Mouse (Mus musculus): ENCODE results near the gene Dus2.
A peak's percentile ranks its signal among the peaks of the same experiment; 100 is the strongest.
"Not testable (repeated sequence)": the region's sequence is repeated elsewhere in the genome, so short reads cannot be mapped to it uniquely, and the experiment has no call there.

Dus2 gene

DNA sequence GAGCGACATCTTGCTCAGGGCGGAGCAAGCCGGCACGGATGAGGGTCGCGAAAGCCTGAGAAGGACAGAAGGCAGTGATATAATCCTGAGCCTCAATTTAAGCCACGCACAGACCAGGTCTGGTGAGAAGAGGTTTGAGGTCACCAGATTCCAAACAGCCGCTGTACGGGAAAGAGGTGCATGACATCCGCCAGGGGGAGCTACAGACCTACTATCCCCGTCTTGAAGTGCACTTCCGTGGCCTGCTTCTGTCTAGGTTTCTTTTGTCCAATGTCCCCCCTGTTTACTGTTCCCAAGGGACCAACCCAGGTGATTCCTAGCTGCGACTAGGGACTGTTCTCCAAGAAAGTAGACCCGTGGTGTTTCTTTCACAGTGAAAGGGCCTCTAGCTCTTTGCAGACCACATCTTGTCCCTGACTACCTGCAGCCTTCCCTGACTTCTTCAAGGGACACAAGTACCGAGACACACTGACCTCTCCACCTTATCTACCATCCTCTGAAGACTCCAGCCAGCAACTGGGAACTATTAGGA, at the start of gene Dus2:
Gene Dus2, plus strand, starts transcription at position 482 of the 532 bp plus-strand sequence.
- DNase-seq (ENCODE audit: low read depth, low spot score) = peak; percentile 65

DNA sequence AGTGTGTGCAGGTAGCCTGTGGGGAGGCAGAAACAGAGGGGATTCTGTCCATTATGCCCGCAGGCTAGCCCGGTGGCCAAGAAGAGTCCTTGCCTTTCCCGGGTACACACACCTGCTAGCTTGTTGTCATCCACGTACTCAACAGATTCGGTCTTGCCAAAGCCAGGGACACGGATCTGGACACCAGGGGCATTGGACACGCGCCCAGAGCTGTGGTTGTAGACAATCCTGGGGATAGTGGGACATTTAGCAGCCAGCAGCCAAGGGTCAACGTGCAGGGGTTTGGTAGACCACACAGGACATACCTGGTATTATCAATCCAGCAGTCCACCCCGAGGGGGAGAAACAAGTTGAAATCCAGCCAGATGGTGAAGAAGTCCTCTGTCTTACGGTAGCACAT, 49.1 kb upstream of the Dus2 start:
- no peak for DNase-seq (ENCODE audit: low read depth, low spot score)

DNA sequence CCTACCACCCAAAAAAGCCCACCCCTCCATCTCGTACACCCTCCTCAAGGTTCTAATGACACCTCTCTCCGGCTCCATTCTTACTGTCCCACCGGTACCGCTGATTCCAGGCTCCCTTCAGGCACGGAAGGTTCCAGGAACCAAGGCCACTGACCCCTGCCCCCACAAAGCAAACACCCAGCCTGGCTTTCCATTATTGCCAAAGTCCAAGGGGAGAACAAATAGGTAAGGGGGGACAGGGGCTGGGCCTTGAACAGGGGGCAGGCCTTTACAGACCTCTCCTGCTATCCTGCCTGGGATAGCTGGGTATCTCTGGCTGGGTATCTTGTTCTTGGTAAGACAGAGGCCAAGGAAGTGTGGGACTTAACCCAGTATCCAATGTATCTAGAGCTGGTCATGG, 48.6 kb upstream of the Dus2 start:
- no peak for DNase-seq (ENCODE audit: low read depth, low spot score)

DNA sequence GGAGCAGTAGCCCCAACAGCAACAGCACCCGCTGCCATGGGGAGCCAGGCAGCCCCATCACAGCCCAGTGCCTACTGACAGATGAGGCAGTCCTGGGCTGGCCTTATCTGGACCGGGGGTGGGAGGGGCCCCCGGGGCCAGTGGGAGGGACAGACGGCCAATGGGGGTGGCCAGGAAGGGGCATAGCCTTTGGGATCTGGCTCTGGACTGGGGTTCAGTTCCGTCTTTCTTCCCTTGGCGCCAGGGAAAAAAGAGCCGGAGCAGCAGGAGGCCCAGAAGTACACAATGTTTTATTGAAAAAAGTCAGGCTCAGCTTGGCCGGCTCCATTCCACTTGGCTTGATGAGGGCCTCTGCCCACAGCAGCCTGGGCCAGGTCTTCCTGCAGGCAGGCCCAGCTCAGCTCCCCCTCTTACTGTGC, 47.8 kb upstream of the Dus2 start, which contains the start of gene Lcat:
Gene Lcat, minus strand, starts transcription at position 62 of the 419 bp plus-strand sequence.
- DNase-seq (ENCODE audit: low read depth, low spot score) = no peak

DNA sequence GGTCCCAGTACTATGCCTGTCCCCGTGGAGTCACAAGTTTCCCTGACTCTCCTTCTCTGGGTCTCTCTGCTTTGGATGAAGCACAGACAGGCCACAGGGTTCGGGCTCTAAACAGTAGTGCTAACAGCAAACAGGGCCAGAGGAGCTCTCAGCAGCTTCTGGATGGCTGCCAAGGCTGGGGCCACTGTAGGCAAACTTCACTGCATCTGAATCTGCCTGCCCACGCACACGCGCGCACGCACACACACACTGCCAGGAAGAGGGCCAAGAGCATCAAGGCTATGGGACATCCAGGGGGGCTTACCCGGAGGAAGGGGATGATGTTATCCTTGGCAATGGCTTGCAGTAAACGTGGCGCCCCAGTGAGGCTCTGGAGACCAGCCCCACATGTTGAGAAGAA, 41.8 kb upstream of the Dus2 start:
- no peak for DNase-seq (ENCODE audit: low read depth, low spot score)

DNA sequence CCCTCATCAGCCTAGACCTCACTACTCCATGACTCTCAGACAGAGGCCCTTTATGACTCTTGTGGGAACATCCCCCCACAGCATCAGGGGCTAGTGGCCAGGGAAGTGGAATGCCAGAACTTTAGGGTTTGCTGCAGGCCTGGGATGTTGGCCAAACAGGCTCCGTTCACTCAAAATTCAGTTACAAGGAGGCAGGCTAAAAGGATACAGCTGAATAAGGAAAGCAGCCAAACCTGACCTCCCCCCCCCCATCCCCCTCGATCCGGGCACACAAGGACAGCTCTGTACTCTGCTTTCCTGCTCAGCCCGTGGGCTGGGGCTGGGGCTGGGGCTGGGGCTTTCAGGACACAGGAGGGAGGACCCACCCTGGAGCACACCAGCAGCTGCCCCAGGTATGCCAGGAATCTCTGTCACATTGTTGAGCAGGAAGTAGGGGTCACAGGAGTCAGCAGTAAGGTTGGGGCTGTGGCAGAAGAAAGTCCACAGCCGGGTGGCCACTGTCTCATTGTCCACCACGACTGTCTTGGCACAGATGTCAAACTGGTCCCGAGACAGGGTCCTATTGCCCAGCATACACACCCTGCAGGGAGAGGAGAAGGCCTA, 40.0 kb upstream of the Dus2 start:
- no peak for DNase-seq (ENCODE audit: low read depth, low spot score)

DNA sequence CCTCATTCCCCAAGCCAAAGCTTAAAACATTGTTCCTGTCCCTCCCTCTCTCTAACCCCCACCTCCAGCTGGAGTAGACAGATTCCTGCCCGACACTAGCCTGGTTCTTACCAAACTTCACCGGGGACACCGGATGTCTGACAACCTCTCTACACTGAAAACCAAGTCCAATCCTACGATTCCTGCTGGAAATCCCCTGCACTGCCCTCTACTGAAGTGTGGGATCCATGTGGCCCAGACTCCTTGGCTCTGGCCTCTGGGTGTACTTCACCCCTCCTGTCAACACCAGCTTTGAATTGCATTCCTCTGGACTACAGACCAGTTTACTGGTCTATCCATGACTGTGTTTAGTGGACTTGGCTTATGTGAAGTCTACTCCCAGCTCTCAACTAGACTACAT, 34.6 kb upstream of the Dus2 start:
- no peak for DNase-seq (ENCODE audit: low read depth, low spot score)

DNA sequence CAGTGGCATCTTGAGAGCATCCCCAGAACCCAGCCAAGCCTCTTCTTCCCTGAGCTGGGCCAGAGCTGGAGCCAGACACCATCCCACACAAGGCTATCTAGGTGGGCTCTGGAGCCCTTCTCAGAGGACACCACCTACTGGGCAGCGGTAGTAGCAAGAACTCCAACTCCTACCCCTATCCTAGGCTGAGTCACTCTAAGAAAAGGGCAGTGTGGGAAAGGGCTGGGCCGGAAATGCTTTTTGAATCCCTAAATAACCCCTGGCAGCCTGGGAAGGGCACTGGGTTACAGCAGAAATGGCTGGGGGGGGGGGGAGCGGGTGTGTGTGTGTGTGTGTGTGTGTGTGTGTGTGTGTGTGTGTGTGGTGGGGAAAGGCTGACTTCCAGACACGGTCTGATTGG, 33.3 kb upstream of the Dus2 start:
- no peak for DNase-seq (ENCODE audit: low read depth, low spot score)

DNA sequence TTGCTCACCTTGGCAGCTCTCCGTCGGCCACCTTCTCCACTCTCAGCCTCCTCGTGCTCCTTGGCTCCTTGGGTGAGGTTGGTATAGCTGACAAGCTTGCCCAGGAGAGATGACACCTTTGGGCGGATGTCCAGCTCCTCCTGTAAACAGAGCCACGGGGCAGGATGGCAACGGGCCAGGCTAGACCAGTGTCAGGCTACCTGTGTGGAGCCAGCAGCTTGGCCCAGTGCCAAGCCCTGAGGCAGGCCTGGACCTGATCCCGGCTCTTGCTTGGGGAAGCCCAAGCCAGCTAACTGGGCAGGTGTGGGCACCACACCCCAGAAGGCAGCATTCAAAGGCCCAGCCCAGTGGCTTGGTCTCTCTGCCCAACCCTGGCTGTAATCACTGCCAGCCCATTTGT, 31.8 kb upstream of the Dus2 start:
- DNase-seq (ENCODE audit: low read depth, low spot score) = no peak

DNA sequence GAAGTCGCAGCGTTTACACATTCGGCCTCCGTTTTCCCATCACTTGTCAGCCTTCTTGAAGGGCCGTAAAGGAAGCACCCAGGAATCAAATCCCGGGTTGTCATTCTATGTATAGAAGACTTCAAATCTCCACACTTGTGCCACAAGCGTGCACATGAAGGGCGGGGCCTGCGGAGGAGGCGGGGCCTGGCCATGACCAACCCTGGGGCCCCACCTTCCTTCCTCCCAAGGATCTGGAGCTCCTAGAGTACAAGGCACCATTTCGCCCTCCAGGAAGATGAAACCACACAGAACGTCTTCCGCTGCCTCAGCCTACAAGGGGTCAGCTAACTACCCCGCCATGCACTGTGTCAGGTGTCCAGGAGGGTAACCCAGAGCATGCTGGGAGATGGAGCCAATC, 30.0 kb upstream of the Dus2 start:
- no peak for DNase-seq (ENCODE audit: low read depth, low spot score)

DNA sequence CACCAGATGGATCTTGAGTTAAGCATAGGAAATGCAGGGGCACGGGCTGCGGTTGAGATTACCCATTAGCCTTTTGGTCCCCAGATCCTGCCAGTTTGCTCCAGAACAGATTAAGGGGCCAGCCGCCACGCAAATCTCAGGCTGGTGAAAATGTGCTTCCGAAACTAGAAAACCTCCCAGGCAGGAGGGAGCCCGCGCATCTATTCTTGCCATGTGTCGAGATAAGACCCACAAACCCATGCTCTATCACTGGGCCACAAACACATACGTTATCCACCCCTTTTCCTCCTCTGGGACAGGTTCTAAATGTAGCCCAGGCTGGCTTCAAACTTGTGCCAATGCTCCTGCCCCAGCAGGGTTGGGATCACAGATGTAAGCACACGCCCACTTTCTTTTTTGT, 29.6 kb upstream of the Dus2 start:
- DNase-seq (ENCODE audit: low read depth, low spot score) = no peak

DNA sequence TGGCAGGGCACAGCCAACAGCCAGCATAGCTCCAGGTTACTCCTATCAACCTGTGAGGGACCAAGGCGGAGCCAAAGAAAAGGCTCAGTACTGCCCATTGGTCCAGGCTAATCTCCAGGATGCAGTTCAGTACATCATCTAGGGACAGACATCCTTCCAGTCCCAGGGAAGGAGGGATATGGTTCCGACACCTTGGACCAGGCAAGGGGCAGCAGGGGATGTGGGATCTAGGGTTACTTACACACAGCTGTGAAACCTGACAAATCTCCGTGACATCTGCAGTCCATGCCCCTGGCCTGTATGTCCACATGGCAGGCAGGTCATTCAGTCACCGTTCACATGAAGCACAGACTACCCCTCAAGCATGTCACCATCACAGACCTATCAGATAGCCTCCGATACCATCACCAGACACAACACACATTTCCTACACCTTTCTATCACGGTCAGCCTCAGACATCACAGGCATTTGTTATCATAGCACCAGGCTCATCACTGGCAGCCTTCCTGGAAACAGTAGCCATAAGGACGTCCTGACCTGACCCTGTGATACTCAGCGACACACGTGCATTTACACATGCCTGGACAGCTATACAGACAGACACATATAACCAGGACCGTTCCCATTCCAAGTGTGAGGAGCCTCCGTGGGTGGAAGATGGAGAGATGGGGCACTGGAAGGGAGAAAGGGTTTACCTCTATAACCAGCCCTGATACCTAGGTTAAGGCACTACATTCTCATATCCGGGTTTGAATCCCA, 26.5 kb upstream of the Dus2 start:
- DNase-seq (ENCODE audit: low read depth, low spot score) = no peak

DNA sequence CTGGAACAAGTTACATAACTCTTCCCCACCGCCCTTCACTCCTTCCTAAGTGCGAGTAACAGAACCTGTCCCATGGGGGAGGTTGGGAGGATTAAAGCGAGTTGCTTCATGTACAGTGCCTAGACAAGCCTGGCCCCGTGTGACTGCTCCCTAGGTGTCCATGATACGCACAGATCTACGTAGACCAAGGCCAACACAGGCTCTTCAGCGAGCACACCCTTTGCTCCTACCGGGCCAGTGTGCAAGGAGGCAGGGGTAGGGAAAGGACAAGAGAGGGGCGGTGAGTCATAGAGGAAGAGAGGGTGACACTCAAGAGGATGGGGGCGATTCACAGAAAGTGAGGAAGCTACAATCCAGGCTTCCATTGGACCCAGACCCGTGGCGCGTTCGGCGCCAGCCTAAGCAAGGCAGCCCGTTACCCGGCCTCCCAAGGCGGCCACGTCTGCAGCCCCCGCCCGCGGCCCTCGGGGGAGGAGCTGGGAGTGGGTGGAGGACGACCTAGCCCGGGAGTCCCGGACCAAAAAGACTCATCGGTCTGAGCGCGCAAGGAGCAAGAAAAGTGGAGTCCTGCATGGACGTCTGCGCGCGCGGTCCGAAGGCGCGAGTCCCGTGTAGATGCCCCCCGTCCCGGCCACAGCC, 25.8 kb upstream of the Dus2 start:
- no peak for DNase-seq (ENCODE audit: low read depth, low spot score)

DNA sequence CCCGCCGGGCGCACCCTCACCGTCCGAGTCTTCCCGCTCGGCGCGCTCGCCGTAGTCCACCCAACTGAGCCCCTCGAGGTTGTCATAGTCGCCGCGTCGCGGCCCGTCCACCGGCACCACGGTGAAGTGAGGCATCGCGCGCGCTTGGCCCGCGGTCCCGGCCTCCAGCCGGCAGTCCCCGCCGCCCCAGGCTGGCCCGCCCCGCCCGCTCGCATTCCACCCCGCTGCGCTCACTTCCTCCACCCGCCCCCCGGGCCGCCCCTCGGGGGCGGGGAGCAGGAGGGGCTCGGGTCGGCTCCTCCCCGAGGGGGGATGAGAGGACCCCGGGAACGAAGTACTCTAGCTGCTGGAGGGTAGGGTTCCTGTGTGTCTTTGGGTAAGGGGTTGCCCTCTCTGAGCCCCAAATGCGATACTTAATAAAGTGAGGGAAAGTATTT, 25.2 kb upstream of the Dus2 start, which contains the start of gene Slc12a4:
Gene Slc12a4, minus strand, starts transcription at position 193 of the 437 bp plus-strand sequence.
- DNase-seq (ENCODE audit: low read depth, low spot score) = peak; percentile 48

DNA sequence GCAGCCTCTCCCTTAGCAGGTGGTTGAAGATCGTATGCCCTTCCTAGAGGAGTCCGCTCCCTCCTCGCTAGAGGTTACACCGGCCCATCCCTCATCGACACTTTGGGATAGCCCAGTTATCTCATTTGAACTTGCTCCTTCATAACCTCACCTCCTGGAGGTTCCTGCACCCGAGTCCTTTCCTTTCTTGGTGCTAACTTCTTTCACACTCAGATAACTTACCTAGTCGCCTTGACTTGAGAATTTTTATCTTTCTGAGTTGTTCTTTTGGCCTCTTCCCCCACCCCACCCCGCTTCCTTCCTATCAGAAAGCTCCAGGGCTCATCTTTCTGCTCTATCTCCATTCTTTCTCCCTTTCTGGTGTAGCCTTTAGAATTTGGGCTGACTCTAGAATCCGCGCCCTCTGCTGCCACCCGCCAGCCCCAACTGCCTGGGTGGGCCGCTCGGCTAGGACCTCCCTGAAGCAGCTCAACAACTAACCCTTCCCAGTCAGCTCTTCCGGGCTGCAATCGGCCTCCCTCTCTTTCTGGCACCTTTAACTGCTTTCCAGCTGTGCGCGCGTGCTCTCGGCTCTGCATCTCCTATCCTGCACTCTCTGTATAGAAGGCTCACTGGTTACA, 24.3 kb upstream of the Dus2 start:
- DNase-seq (ENCODE audit: low read depth, low spot score) = no peak

DNA sequence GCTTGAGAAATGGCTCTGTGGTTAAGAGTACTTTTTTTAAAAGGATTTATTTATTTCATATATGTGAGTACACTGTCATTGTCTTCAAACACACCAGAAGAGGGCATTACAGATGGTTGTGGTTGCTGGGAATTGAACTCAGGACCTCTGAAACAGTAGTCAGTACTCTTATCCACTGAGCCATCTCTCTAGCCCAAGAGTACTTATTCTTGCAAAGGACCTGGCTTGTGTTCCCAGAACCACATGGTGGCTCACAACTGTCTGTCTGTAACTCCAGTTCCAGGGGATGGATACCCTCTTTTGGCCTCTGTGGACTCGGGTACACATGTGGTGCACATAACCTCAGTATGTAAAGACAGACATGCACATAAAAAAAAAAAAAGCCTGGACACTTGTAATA, 21.8 kb upstream of the Dus2 start:
- DNase-seq (ENCODE audit: low read depth, low spot score) = no peak

DNA sequence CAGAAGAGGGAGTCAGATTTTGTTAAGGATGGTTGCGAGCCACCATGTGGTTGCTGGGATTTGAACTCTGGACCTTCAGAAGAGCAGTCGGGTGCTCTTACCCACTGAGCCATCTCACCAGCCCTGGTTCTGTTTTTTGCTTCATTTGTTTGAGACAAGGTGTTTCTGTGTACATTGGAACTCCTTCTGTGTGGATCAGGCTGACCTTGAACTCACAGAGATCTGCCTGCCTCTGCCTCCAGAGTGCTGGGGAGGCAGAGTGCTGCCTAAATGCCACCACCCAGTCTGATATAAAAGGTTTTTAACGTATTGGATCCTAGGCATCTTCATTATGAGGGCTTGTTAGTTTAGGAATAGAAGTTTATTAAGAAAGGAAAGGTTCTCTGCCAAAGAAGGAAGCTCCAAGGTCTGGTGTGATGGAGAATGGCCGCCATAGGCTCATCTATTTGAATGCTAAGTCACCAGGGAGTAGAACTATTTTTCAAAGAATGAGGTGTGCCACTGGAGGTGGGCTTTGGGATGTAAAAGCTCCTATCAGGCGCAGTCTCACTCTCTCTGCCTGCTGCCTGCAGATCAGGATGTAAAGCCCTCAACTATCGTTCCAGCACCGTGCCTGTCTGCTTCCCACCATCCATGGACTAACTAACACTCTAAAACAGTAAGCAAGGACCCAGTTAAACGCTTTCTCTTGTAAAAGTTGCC, 20.0 kb upstream of the Dus2 start:
- DNase-seq (ENCODE audit: low read depth, low spot score) = no peak

DNA sequence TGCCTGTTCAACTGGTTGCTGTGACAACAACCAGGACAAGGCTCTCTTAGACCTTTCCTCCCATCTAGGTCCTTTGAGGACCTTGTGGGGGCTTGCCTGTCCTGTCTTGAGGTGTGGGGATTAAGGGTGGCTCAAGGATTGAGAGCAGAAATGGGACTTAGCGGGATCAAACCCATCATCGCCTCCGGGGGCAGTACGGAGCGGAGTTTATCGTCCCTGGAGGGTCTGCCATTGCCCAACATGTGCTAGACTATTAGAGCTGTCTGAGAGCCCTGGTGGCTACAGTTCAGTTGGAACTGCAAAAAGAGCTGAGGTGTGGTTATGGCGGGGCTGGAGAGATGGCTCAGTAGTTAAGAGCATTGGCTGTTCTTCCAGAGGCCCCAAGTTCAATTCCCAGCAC, 15.8 kb upstream of the Dus2 start:
- DNase-seq (ENCODE audit: low read depth, low spot score) = peak; percentile 50

DNA sequence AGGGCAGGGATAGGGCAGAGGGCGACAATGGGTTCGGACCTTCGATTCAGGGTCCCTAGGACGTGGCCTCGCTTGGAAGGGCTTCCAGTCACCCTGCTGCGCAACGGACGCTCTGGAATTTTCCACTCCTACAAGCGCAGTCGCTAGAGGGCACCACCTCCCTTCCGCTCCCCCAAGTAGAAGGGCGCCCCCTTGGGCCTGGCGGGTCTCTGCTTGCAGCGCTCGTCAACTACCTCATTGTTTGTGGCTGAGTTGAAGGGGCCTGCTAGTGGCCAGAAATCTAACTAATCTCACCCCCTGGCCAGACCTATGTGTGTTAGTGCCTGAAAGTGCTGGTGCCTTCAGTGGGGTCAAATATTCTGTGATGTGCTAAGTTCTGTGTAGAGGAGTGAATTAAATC, 11.8 kb upstream of the Dus2 start, which contains the start of gene Dpep3:
Gene Dpep3, minus strand, starts transcription at position 105 of the 400 bp plus-strand sequence.
- DNase-seq (ENCODE audit: low read depth, low spot score) = no peak

DNA sequence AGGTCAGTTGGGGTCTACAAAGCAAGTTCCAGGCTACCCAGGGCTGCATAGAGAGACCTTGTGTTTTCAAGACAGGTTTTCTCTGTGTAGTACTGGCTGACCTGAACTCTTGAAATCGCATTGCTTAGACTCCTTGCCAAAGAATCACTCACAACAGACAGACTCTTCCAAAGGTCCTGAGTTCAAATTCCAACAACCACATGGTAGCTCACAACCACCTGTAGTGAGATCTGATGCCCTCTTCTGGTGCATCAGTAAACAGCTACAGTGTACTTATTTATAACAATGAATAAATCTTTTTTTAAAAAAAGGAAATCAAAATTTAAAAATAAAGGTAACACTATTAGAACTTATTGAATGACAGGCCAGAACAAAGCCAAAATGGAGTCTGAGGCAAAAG, 10.0 kb upstream of the Dus2 start:
- no peak for DNase-seq (ENCODE audit: low read depth, low spot score)

DNA sequence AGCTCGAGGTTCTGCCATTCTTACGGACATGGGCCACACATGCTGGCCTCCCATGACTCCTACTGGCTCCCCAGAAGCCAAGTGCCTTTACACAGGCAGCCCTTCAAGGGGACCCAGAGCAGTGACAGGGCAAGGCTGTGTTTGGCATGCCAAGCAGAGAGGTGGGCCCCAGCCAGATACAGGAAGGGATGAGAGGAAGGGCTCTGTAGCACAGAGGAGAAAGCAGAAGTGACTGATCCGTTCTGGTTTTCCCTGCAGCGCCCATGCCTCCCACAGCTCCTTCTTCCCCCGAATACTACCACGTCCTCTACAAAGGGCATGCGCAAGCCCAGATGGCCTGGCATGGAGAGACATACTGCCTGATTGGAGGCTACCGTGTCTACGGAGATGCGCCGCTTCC, 7.7 kb upstream of the Dus2 start:
- DNase-seq (ENCODE audit: low read depth, low spot score) = not testable (repeated sequence)
